Mouse (Mus musculus) embryo, embryonic 11.5 days (tissue): Measurements from ENCODE around the gene Il17d.

Experiments
- DNase-seq: peaks from one replicate; pipeline ENCODE4 v3.0.0-alpha.2; 2012; ENCODE audit warnings: low read depth, low spot score

Gene Il17d

GRCm38 (mm10) chr14:57524671-57525387, at the start of gene Il17d:
Gene Il17d, plus strand, starts transcription at chr14:57524777.
- no peak for DNase-seq

- no peak for DNase-seq
These were observed 49.5 kb upstream of the Il17d start for GRCm38 (mm10) chr14:57475057-57475456.

GRCm38 (mm10) chr14:57482262-57482661, 42.3 kb upstream of the Il17d start:
- no peak for DNase-seq

- no peak for DNase-seq
These were observed 40.4 kb upstream of the Il17d start for GRCm38 (mm10) chr14:57484183-57484582.

- no peak for DNase-seq
These were observed 34.9 kb upstream of the Il17d start for GRCm38 (mm10) chr14:57489696-57490095.

- no peak for DNase-seq
These were observed 30.7 kb upstream of the Il17d start for GRCm38 (mm10) chr14:57493840-57494239.

GRCm38 (mm10) chr14:57503729-57504128, 20.8 kb upstream of the Il17d start:
- DNase-seq: no peak

- DNase-seq: no peak
These were observed 15.0 kb upstream of the Il17d start for GRCm38 (mm10) chr14:57509554-57509953.

- no peak for DNase-seq
These were observed 9.3 kb upstream of the Il17d start for GRCm38 (mm10) chr14:57515156-57515762.

- no peak for DNase-seq
These were observed 7.6 kb upstream of the Il17d start for GRCm38 (mm10) chr14:57517001-57517400.

- DNase-seq: no peak
These were observed 815 bp upstream of the Il17d start for GRCm38 (mm10) chr14:57523762-57524161.

GRCm38 (mm10) chr14:57525388-57526049, 942 bp downstream of the Il17d start:
- peak; percentile 36 for DNase-seq

GRCm38 (mm10) chr14:57526050-57526623, 1.6 kb downstream of the Il17d start:
- DNase-seq: no peak

GRCm38 (mm10) chr14:57527122-57527521, 2.5 kb downstream of the Il17d start:
- DNase-seq: no peak

- DNase-seq: no peak
These were observed 3.0 kb downstream of the Il17d start for GRCm38 (mm10) chr14:57527598-57527997.

GRCm38 (mm10) chr14:57529086-57529785, 4.7 kb downstream of the Il17d start:
- no peak for DNase-seq

- no peak for DNase-seq
These were observed 5.4 kb downstream of the Il17d start for GRCm38 (mm10) chr14:57529786-57530515.

- no peak for DNase-seq
These were observed 8.0 kb downstream of the Il17d start for GRCm38 (mm10) chr14:57532577-57532976.

- DNase-seq: no peak
These were observed 8.6 kb downstream of the Il17d start for GRCm38 (mm10) chr14:57533214-57533613.

- DNase-seq: no peak
These were observed 9.3 kb downstream of the Il17d start for GRCm38 (mm10) chr14:57533841-57534240.

- DNase-seq: no peak
These were observed 9.8 kb downstream of the Il17d start for GRCm38 (mm10) chr14:57534346-57534745.
